Mouse (Mus musculus) midbrain, embryonic 11.5 days (tissue): ENCODE results near the gene Polr3h. TPM values are rescaled to one million over a fixed set of nuclear protein-coding genes. Genes with fewer than 3 reads are reported as not detected.

Experiments used
- polyA plus RNA-seq: library from polyadenylated mRNA; unstranded; fragments of >200 nt; fragmentation: Nextera tagmentation; extraction: Ambion mirVana; gene quantifications from 2 replicates; pipeline ENCODE4 v1.2.1, GENCODE M21; 2014

Polr3h gene
- polyA plus RNA-seq, 1 experiment from 2014 or later, result 75.6 TPM

Other genes starting within 250 kb of the Polr3h start
- gene Chadl, start 229.0 kb downstream of the Polr3h start, polyA plus RNA-seq, result 2.5 and 2.8 TPM in 2 replicates
- 34.3 and 35.0 TPM in 2 replicates for gene Zc3h7b, start 181.2 kb downstream of the Polr3h start, polyA plus RNA-seq
- 152 and 156 TPM in 2 replicates for gene Rangap1, start 180.7 kb downstream of the Polr3h start, polyA plus RNA-seq
- 11.0 and 12.9 TPM in 2 replicates for gene Tef, start 123.8 kb downstream of the Polr3h start, polyA plus RNA-seq
- gene Tob2, start 67.4 kb downstream of the Polr3h start, polyA plus RNA-seq, result 10.4 and 12.9 TPM in 2 replicates
- gene Phf5a, start 54.3 kb downstream of the Polr3h start, polyA plus RNA-seq, result 179 and 197 TPM in 2 replicates
- 155 and 165 TPM in 2 replicates for gene Aco2, start 53.9 kb downstream of the Polr3h start, polyA plus RNA-seq
- 18.0 and 18.9 TPM in 2 replicates for gene Csdc2, start 10.5 kb upstream of the Polr3h start, polyA plus RNA-seq
- gene Pmm1, start 34.7 kb upstream of the Polr3h start, polyA plus RNA-seq, result 26.9 and 29.8 TPM in 2 replicates
- not detected in 2 replicates for gene 1700029P11Rik, start 54.3 kb upstream of the Polr3h start, polyA plus RNA-seq
- gene Xrcc6, start 61.6 kb upstream of the Polr3h start, polyA plus RNA-seq, result 58.4 and 62.2 TPM in 2 replicates
- 33.7 and 37.8 TPM in 2 replicates for gene Desi1, start 107.6 kb upstream of the Polr3h start, polyA plus RNA-seq
- 275 and 283 TPM in 2 replicates for gene Snu13, start 121.4 kb upstream of the Polr3h start, polyA plus RNA-seq
- gene 4930407I10Rik, start 132.9 kb upstream of the Polr3h start, polyA plus RNA-seq, result not detected in 2 replicates
- gene Mei1, start 143.8 kb upstream of the Polr3h start, polyA plus RNA-seq, result 0.04 TPM in 1 of 2 replicates, not detected in the other
- gene Ccdc134, start 201.7 kb upstream of the Polr3h start, polyA plus RNA-seq, result 17.2 and 18.5 TPM in 2 replicates
- gene Srebf2, start 220.9 kb upstream of the Polr3h start, polyA plus RNA-seq, result 148 and 170 TPM in 2 replicates